Mouse (Mus musculus) layer of hippocampus, adult 9-11 months (tissue): ENCODE data around the gene Rilp.

Source experiments
- DNase-seq: peaks from one replicate; pipeline ENCODE4 v3.0.0; 2022

The Rilp gene

GRCm38 (mm10) chr11:75494296-75495049 lies 15.4 kb upstream of the Rilp start:
- no peak for DNase-seq

GRCm38 (mm10) chr11:75498126-75498525 lies 11.8 kb upstream of the Rilp start:
- no peak for DNase-seq

GRCm38 (mm10) chr11:75508162-75508561 lies 1.7 kb upstream of the Rilp start:
- no peak for DNase-seq

- no peak for DNase-seq
Observed at GRCm38 (mm10) chr11:75508904-75509303, 990 bp upstream of the Rilp start.

DNA sequence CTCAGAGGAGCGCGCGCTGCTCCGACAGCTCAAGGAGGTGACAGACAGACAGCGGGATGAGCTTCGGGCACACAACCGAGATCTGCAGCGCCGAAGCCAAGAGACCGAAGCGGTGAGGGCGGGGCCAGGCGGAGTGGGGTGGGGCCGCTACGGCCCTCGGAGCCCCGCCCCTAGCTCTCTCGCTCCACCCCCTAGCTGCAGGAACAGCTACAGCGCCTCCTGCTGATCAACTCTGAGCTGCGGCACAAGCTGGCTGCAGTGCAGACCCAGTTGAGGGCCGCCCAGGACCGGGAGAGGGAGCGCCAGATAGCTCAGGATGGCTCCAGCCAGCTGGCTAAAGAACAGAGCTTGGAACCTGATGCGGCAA lies 716 bp downstream of the Rilp start:
- peak; percentile 91 for DNase-seq

- DNase-seq: no peak
Observed at GRCm38 (mm10) chr11:75511213-75511612, 1.3 kb downstream of the Rilp start.

DNA sequence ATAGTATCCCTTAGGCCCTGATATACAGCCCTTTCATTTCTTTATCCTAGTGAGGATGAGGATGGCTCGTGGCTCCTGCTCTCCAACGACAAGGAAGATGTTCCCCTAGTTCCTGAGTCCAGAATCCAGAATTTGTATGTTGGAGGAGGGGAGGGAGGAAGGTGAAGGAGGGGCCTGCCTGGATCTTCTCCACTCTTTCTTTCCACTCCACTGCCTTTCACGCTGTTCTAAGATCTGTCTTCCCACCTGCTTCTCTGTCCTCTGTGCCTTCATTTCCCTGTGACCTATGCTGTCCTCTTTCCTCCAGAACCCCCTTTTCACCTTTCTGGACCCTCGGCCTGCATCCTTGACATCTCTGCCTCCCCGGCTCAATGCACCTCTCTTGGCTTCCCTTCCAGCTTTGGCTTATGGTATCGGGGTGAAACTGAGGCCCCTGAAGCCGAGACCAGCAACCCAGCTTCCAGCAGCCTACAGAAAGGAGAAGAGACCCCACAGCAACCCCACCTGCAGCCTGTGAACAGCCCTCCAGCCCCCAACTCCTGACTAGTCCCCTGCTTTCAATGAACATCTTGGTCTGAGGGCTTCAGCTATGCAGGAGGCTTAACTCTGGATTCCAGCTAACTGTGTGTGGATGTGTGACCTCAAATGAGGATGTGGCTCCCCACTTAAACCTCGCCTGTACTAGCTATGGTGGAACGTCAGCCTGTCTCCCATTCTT lies 2.6 kb downstream of the Rilp start:
- DNase-seq: no peak

DNA sequence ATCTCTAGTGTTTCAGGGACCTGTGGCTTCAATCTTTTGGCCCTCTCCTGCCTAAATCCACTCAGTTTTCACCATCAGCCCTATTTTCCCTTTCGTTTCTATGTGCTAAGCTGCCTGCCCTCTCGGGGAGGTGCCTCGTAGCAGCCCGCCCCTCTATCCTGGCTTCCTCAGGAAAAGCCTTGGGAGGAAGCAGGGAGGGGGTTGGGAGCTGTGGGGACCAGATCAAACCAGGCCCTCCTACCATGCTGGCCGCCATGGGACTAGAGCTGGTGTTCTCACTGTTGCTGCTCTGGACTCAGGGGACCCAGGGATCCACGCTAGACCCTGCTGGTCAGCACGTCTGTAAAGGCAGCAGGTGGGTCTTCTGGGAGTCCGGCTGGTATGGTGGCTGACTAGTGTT lies 3.4 kb downstream of the Rilp start, which contains the start of gene Scarf1:
Gene Scarf1, plus strand, starts transcription at position 205 of the 400 bp plus-strand sequence.
- DNase-seq: no peak

DNA sequence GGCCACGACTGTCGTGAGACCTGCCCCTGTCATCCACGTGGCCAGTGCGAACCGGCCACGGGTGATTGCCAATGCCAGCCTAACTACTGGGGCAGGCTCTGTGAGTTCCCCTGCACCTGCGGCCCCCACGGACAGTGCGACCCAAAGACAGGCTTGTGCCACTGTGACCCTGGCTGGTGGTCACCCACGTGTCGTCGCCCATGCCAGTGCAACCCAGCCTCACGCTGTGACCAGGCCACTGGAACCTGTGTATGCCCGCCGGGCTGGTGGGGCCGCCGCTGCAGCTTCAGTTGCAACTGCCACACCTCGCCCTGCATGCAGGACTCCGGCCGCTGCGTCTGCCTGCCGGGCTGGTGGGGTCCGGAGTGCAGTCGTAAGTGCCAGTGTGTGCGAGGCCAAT lies 5.3 kb downstream of the Rilp start:
- DNase-seq: no peak

DNA sequence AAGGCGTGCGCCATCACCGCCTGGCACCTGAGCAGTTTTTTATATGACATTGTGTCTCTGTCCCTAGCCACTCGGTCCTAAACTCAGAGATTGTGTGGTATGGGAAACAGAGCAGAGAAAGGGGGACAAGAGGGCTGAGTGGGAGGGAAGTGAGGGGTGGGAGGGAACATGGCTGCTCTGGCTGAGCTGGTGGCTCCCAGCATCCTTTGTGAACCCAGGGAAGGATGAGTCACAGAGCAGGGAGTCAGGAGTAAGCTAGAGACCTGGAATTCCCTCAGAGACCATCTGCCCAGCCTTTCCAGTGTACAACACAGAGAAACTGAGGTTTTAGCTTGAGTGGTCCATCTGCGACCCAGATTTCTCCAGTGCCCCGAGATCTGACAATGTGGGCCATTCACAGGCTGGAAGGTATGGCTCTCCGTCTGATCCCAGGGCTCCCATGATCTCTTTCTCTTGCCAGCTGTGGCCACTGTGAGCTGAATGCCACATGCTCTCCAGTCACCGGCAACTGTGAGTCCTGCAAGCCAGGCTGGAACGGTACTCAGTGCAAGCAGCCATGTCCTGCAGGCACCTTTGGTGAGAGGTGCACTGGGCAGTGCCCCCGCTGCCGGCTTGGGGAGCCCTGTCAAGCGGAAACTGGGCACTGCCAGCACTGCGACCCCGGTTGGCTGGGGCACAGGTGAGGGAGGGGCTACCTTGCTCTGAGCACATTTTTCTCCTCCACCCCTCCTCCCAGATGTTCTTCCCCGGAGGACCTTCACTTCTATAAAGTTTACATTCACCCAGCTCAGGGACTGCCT lies 10.1 kb downstream of the Rilp start:
- DNase-seq: no peak

GRCm38 (mm10) chr11:75521609-75522008 lies 11.7 kb downstream of the Rilp start:
- DNase-seq: no peak

DNA sequence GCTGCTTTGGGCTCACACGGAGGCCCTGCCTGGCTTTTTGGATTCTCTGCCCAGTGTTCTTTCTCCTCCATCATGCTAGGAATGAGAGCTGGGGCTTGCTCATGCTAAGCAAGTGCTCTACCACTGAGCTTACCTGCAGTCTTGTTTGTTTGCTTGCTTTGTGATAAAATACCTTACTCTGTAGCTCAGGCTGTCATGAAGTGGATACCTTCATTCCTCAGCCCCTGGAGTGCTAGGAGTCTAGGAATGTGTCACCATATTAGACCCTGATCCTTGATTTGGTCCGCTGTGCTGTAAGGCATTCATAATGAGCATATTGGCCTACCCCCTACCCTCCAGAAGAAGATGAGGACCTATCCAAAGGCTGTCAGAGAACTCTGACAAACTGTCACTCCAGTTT lies 12.9 kb downstream of the Rilp start:
- DNase-seq: no peak

DNA sequence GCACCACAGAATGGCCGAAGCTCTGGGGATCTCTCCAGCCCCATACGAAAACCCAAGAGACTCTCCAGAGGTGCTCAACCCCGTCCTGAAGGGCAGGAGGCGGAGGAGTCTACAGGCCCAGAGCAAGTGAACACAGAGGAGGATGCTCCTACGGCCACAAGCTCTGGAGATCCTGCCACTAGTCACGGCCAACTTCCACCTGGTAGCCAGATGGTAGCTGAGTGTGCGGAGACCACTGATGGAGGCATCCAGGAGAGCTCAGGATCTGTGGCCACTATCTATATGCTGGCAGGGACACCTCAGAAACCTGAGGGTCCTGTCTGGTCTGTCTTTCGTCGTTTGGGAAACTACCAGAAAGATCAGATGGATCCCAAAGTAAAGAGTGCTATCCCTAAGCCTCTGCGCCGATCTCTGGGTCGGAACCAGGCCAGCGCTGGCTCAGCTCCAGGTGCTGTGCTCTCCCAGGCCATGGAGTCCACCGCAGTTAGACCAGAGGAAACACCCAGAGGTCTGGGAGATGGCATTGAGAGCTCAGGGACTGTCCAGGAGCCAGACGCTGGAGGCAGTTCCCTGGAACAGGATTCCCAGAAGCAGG lies 15.7 kb downstream of the Rilp start:
- DNase-seq: no peak

DNA sequence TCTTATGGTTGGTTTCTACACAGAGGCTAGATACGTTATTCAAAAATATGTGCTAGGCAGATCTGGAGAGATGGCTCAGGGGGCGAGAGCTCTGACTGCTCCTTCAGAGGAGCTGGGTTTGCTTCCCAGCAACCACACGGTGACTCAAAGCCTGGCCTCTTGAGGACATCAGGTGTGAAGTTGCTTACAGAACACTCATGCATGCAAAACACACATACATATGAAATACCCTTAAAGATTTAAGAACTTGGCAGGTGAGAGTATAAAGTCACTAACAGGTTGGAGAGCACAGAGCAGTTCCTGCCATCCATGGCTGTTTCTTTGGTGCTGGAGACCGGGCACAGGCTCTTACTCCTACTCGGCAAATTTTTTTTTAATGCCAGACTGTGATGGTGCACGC lies 17.0 kb downstream of the Rilp start:
- no peak for DNase-seq

GRCm38 (mm10) chr11:75529771-75530170 lies 19.9 kb downstream of the Rilp start:
- no peak for DNase-seq

- DNase-seq: peak; percentile 90
Observed at GRCm38 (mm10) chr11:75530325-75530724, 20.4 kb downstream of the Rilp start.

DNA sequence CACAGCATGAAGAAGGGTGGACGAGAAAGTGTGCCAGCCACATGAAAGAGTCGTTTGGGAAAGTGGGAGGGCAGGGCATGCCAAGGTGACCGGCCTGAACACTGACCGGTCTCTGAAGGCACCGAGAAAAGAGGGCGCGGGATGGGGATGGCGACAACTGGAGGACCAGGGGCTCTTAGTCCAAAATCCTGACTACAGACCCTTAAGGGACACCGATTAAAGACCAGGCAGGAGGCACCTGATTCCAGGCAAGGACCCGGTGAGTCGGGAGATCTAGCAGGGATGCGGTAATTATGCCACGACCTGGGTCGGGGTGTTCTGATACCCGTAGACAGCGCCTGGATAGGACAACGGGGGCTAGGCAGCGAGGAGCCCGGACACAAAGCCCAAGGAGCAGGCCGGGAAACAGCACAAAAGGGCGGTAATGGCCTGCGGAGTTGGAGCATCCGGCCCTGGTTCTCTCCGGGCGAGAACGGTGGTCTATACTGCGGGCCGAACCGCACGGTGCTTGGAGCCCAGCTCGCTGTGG lies 21.0 kb downstream of the Rilp start:
- DNase-seq: no peak

DNA sequence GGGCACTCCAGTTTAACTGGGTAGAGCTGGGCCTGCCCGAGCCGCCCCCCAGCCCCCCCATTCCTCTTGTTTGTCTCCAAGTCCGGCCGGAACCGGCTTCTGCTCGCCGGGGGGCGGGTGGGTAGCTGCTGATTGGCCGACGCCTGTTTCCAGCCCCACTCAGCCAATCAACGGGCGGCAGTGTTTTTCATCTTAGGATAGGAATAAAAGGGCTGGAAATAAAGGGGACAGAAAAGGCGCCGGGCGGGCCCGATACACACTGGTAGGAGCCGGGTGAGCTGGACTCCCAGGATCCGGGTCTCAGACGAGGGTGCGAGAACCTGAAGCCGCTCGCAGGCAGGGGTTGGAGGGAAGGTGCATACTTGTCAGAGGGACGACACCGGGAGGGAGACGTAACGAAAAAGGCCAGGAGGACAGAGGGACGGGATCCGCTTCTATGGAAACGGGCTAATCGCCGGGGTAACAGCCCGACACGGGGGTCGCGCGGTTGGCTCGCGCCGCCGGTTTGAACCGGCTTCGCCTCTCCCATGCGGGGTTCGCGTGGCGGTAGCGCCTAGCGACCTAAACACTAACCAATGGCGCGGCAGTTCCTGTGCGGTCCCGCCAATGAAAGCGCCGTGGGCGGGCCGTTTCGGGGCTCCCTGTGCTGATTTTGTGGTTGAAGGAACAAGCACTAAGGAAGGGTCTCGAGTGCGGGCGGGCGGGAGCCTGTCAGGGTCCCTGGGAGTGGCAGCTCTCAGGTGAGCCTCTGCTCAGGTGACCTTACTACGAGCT lies 21.8 kb downstream of the Rilp start, which contains the start of gene Slc43a2:
Gene Slc43a2, plus strand, starts transcription at position 226 of the 774 bp plus-strand sequence.
- DNase-seq: peak; percentile 98

DNA sequence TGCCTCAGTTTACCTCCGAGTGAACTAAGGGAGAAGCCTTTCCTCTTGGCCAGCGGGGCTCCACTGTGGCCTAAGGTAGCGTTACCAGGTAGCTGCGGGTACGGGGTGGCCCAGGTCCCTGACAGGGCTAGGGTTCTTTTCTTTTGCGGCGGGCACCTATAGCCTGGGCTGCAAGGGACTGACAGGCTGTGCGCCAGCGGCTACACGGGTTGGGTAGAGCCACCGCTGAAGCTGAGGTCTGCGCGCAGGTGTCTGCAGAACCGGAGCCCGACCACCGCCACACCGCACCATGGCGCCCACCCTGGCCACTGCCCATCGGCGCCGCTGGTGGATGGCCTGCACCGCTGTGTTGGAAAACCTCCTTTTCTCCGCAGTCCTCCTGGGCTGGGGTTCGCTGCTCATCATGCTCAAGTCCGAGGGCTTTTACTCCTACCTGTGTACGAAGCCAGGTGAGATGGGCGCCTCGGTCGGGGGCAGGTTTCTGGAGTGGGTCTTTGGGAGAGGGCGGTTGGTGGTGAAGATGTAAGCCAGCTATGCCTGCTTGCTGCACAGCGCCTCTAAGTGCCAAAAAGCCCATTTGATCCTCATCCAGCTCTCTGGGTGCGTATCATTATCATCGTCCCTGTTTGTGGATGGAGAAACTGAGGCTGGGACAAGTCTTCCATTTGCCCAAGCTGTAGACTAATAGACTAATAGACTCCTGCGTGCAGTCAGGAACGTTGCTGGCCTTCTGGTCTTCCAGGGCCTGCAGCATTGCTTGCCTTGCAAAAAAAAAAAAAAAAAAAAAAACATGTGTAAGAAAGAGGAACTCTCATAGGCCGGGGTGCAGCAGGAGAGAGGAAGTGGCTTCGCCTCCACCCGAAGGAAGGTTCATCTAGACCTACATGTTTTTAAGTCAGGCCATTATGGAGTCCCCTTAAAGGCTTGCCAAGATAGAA lies 22.7 kb downstream of the Rilp start:
- peak; percentile 69 for DNase-seq

GRCm38 (mm10) chr11:75533314-75534015 lies 23.6 kb downstream of the Rilp start:
- no peak for DNase-seq
